Comparison of ENCODE assay signal across 8 mouse cellular contexts in the genomic region with DNA sequence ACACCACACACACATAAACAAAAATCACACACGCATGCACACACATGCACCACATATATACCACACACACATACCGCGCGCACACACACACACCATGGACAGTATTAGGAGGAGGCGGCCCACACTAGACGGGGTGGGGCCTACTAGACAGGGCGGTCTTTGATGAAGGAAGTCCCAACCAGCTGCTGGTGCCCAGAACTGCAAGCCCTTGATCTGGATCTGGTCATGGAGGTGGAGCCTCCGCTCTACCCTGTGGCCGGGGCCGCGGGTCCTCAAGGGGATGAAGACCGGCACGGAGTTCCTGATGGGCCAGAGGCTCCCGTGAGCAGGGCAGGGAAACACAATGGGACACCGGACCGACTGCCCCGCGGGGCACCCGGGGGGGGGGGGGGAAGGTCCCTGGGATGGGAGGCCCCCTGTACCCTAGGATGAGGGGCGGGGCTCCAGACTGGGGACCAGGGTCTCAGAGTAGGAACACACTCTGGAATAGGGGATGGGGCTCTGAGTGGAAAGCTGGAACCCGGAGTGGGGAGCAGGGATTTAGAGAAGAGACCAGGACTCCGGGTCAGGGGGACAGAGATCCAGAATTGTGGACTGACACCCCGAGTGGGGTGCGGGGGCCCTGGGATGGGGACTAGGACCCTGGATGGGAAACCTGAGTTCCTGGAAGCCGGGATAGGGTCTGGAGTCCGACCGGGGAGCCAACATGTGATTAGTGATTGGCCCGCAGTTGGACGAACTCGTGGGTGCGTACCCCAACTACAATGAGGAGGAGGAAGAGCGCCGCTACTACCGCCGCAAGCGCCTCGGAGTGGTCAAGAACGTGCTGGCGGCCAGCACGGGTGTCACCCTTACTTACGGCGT. TPM values are rescaled to one million over a fixed set of nuclear protein-coding genes. Genes with fewer than 3 reads are reported as not detected.
DNase-seq lines count a peak whose midpoint lies in the region; ATAC-seq and TF ChIP-seq lines count a peak whose summit lies in the region.

A gene (plus strand): TSS at position 155 of the 864 bp plus-strand sequence.

- TF ChIP-seq RAD21 in MEL (IDR thresholded peaks at IDR 0.05; ENCODE audit: low read depth, low read length): no peak

- H3K4me2 ChIP-seq in hindbrain, embryonic 13.5 days: peak within 1 kb of the TSS; percentile 70

- under 1% methylated on average over 42 of the region's 42 CpGs for WGBS in bone marrow, adult 2 months
- 7% methylated on average over 42 of the region's 42 CpGs for WGBS in hindbrain, embryonic 13.5 days
- WGBS in macrophage (ENCODE audit: missing documents): 2% methylated on average over 40 of the region's 42 CpGs
- 3% methylated on average over 42 of the region's 42 CpGs for WGBS in small intestine, adult 2 months

- peak; percentile 43 for ATAC-seq in hindbrain, embryonic 13.5 days (ENCODE audit: low FRiP score)

- TF ChIP-seq POLR2A in MEL (IDR thresholded peaks at IDR 0.05; ENCODE audit: control insufficient read depth in 1 of 2, insufficient read depth in 1 of 2, low read depth in 1 of 2, low read length in 2 of 2, poor library complexity in 1 of 2): peak in 1 of 2 experiments; percentile 31; a peak in 1 of 4 replicates
- peak; percentile 87; the same call in 1 of the 2 replicates for TF ChIP-seq POLR2A in bone marrow, adult 2 months (IDR thresholded peaks at IDR 0.05; ENCODE audit: borderline replicate concordance, control insufficient read depth, low read depth, low read length)
- peak; percentile 83 for TF ChIP-seq POLR2A in small intestine, adult 2 months (IDR thresholded peaks at IDR 0.05; ENCODE audit: low read depth, low read length)

- peak within 1 kb of the TSS; percentile 53 for H3K9ac ChIP-seq in MEL (ENCODE audit: control insufficient read depth, low read depth, low read length, poor library complexity, severe bottlenecking)
- peak within 1 kb of the TSS; percentile 61 for H3K9ac ChIP-seq in hindbrain, embryonic 13.5 days

- no peak for TF ChIP-seq EP300 in MEL (IDR thresholded peaks at IDR 0.05; ENCODE audit: low read depth in 1 of 2, low read length in 2 of 2)

- H3K27ac ChIP-seq in MEL (ENCODE audit: control insufficient read depth, low read depth, low read length): no peak within 1 kb of the TSS
- H3K27ac ChIP-seq in bone marrow, adult 2 months (ENCODE audit: control insufficient read depth, insufficient read depth, low read depth, low read length, poor library complexity): peak within 1 kb of the TSS; percentile 81
- H3K27ac ChIP-seq in hindbrain, embryonic 13.5 days: no peak within 1 kb of the TSS
- peak within 1 kb of the TSS; percentile 99 for H3K27ac ChIP-seq in macrophage
- H3K27ac ChIP-seq in small intestine, adult 2 months (ENCODE audit: insufficient read depth, low read depth, low read length): peak within 1 kb of the TSS; percentile 89

- H3K27me3 ChIP-seq in MEL (ENCODE audit: control insufficient read depth in 1 of 2, insufficient read depth in 2 of 2, low read length in 2 of 2): no peaks in the 10 kb centered on the region; a peak in 1 of 4 replicates
- peaks cover 28% of the 10 kb centered on the region for H3K27me3 ChIP-seq in hindbrain, embryonic 13.5 days
- H3K27me3 ChIP-seq in small intestine, adult 2 months (ENCODE audit: control insufficient read depth, insufficient read depth, low read length): no peaks in the 10 kb centered on the region

- H3K36me3 ChIP-seq in MEL (ENCODE audit: control insufficient read depth in 1 of 2, insufficient read depth in 2 of 2, low read length in 2 of 2): peaks cover 0 to under 1% of the 10 kb centered on the region in 2 experiments; a peak in 1 of 4 replicates
- H3K36me3 ChIP-seq in hindbrain, embryonic 13.5 days: no peaks in the 10 kb centered on the region
- H3K36me3 ChIP-seq in macrophage (ENCODE audit: inconsistent target): peaks cover 11% of the 10 kb centered on the region; the same call in 1 of the 2 replicates
- H3K36me3 ChIP-seq in small intestine, adult 2 months (ENCODE audit: control insufficient read depth, insufficient read depth, low read length): 0 out of 2 replicates have a peak, but pooled peaks cover 2% of the 10 kb centered on the region

- TF ChIP-seq CTCF in MEL (IDR thresholded peaks at IDR 0.05 in 2 of 3, conservative IDR thresholded peaks at IDR 0.05 in 1 of 3; ENCODE audit: control insufficient read depth in 1 of 3, insufficient read depth in 1 of 3, low read depth in 2 of 3, low read length in 3 of 3, poor library complexity in 1 of 3, severe bottlenecking in 1 of 3): no peak
- TF ChIP-seq CTCF in bone marrow, adult 2 months (IDR thresholded peaks at IDR 0.05; ENCODE audit: control insufficient read depth, insufficient read depth, low read length): no peak
- TF ChIP-seq CTCF in small intestine, adult 2 months (IDR thresholded peaks at IDR 0.05; ENCODE audit: extremely low read depth, insufficient read length, insufficient replicate concordance, low read depth, low read length): no peak

- H3K9me3 ChIP-seq in MEL (replicated peaks; ENCODE audit: insufficient read depth, low read length): no peaks in the 10 kb centered on the region
- no peaks in the 10 kb centered on the region for H3K9me3 ChIP-seq in hindbrain, embryonic 13.5 days

- H3K4me1 ChIP-seq in MEL (ENCODE audit: control insufficient read depth in 1 of 2, insufficient read depth in 2 of 2, low read length in 2 of 2): peaks cover 0 to 13% of the 10 kb centered on the region in 2 experiments; a peak in 3 of 4 replicates
- peaks cover 9% of the 10 kb centered on the region for H3K4me1 ChIP-seq in bone marrow, adult 2 months (ENCODE audit: control insufficient read depth, insufficient read depth, low read length)
- H3K4me1 ChIP-seq in hindbrain, embryonic 13.5 days (replicated peaks): peaks cover 26% of the 10 kb centered on the region
- H3K4me1 ChIP-seq in small intestine, adult 2 months (ENCODE audit: control insufficient read depth, insufficient read depth, insufficient read length, low read length): peaks cover 11% of the 10 kb centered on the region

- peak; percentile 88 for DNase-seq in MEL (ENCODE audit: low read depth, low spot score)
- peak; percentile 57 for DNase-seq in forelimb bud, embryonic 11.5 days (ENCODE audit: low read depth, low spot score)
- DNase-seq in layer of hippocampus, postnatal 25 days (ENCODE audit: extremely low spot score in 1 of 2, low spot score in 1 of 2): no peak
- DNase-seq in right cerebral cortex, postnatal 25 days: no peak

- H3K4me3 ChIP-seq in MEL (ENCODE audit: control insufficient read depth in 1 of 2, insufficient read depth in 1 of 2, low read depth in 2 of 2, low read length in 2 of 2): peak within 1 kb of the TSS; percentile 69 to 83
- peak within 1 kb of the TSS; percentile 86 for H3K4me3 ChIP-seq in bone marrow, adult 2 months (replicated peaks; ENCODE audit: control insufficient read depth, low read depth, low read length)
- peak within 1 kb of the TSS; percentile 42 for H3K4me3 ChIP-seq in hindbrain, embryonic 13.5 days
- peak within 1 kb of the TSS; percentile 90 for H3K4me3 ChIP-seq in macrophage (ENCODE audit: inconsistent target)
- H3K4me3 ChIP-seq in small intestine, adult 2 months (ENCODE audit: low read depth, low read length): peak within 1 kb of the TSS; percentile 74

- H3K79me2 ChIP-seq in MEL (ENCODE audit: control insufficient read depth, insufficient read depth, low read length, poor library complexity): no peaks in the 10 kb centered on the region; the same call in 1 of the 2 replicates
- H3K79me2 ChIP-seq in macrophage (ENCODE audit: inconsistent target): peaks cover 52% of the 10 kb centered on the region

TF ChIP-seq in MEL, 35 proteins besides CTCF, POLR2A, EP300 and RAD21 (continues in another document):
- TF ChIP-seq POLR2AphosphoS2 (IDR thresholded peaks at IDR 0.05; ENCODE audit: low read length) (no peak; the same call in 1 of the 2 replicates), TCF12 (IDR thresholded peaks at IDR 0.05; ENCODE audit: low read depth, low read length) (0 out of 2 replicates have a peak, but pooled peaks have one; percentile 18), MAZ (IDR thresholded peaks at IDR 0.05; ENCODE audit: low read depth, low read length) (0 out of 2 replicates have a peak, but pooled peaks have one; percentile 29), ZMIZ1 (IDR thresholded peaks at IDR 0.05; ENCODE audit: low read depth, low read length) (no peak), MAX (IDR thresholded peaks at IDR 0.05; ENCODE audit: low read length) (0 out of 2 replicates have a peak, but pooled peaks have one; percentile 7), USF2 (IDR thresholded peaks at IDR 0.05; ENCODE audit: borderline replicate concordance in 1 of 2, insufficient read depth in 1 of 2, low read depth in 1 of 2, low read length in 2 of 2) (no peak), CHD2 (IDR thresholded peaks at IDR 0.05; ENCODE audit: low read length) (no peak), SIN3A (IDR thresholded peaks at IDR 0.05; ENCODE audit: low read length) (peak; percentile 52), KAT2A (conservative IDR thresholded peaks at IDR 0.05; ENCODE audit: low read depth, low read length) (no peak), ELF1 (IDR thresholded peaks at IDR 0.05; ENCODE audit: low read depth, low read length) (peak; percentile 42; the same call in 1 of the 2 replicates), GATA1 (IDR thresholded peaks at IDR 0.05; ENCODE audit: low read depth, low read length) (no peak), CHD1 (IDR thresholded peaks at IDR 0.05; ENCODE audit: low read depth, low read length) (no peak), BHLHE40 (IDR thresholded peaks at IDR 0.05; ENCODE audit: borderline replicate concordance, low read depth, low read length) (no peak), ETS1 (IDR thresholded peaks at IDR 0.05; ENCODE audit: low read depth, low read length) (peak; percentile 34; the same call in 1 of the 2 replicates), NELFE (IDR thresholded peaks at IDR 0.05; ENCODE audit: low read depth, low read length) (peak; percentile 25; the same call in 1 of the 2 replicates)

RNA-seq across cellular contexts. Expression of the gene that starts here (rescaled TPM):
- 4.3 and 4.7 TPM in 2 replicates for total RNA-seq in MEL (2012; rRNA removed)
- polyA plus RNA-seq in MEL (2012; ENCODE audit: insufficient read depth in 1 of 2, insufficient read length in 2 of 2, low read depth in 1 of 2, low replicate concordance in 2 of 2, missing spikeins in 1 of 2) (1 to 10 TPM in 1 of 2 experiments, not detected in 1; 8.2 TPM), macrophage (2018) (421 to 814 TPM (median 651 TPM) in 3 replicates)
- polyA plus RNA-seq in bone marrow, adult 2 months (2011; ENCODE audit: insufficient read depth, insufficient read length, low replicate concordance, missing spikeins): 80.1 and 177 TPM in 2 replicates
- polyA plus RNA-seq in hindbrain, embryonic 13.5 days (2015; fragmentation: Nextera tagmentation; extraction: Ambion mirVana): 10.1 and 13.2 TPM in 2 replicates
- 10 to 100 TPM; 16.7 to 20.6 TPM for total RNA-seq in layer of hippocampus, postnatal 25 days (2021)
- total RNA-seq in macrophage (2018; cell fraction: chromatin; rRNA removed): 1,000 to 10,000 TPM in 8 of 26 experiments, 100 to 1,000 TPM in 18; 216 to 1,289 (median 786) TPM
- 1,000 to 10,000 TPM in 1 of 26 experiments, 100 to 1,000 TPM in 25; 460 to 1,074 (median 715) TPM for total RNA-seq in macrophage (2018; cell fraction: cytosol; rRNA removed)
- 1,000 to 10,000 TPM in 15 of 26 experiments, 100 to 1,000 TPM in 11; 504 to 1,525 (median 1,073) TPM for total RNA-seq in macrophage (2018; cell fraction: nucleus; rRNA removed)
- polyA plus RNA-seq in small intestine, adult 2 months (2012; rRNA removed): 108 and 140 TPM in 2 replicates

Comparison
In these comparisons a context has a peak if more than half of its experiments do, and no peak if none do; other contexts are left out.
1. DNase-seq: peak in MEL (single experiment) and forelimb bud, embryonic 11.5 days (single experiment); none in layer of hippocampus, postnatal 25 days (0 of 2) and right cerebral cortex, postnatal 25 days (single experiment).
2. H3K27ac ChIP-seq: peak in bone marrow, adult 2 months (single experiment), macrophage (single experiment) and small intestine, adult 2 months (single experiment); none in MEL (single experiment) and hindbrain, embryonic 13.5 days (single experiment).
3. Peak in every context shown above with its lines, with median percentiles within 50 percentile points of each other: H3K4me3 ChIP-seq.